Comparison of ENCODE assay signal across 23 mouse cellular contexts in genomic region chr9:47575764-47576163, GRCm38 (mm10). TPM values are rescaled to one million over a fixed set of nuclear protein-coding genes. Genes with fewer than 3 reads are reported as not detected.
A peak's percentile ranks its signal among the peaks of the same experiment; 100 is the strongest.
DNase-seq lines count a peak whose midpoint lies in the region; ATAC-seq and TF ChIP-seq lines count a peak whose summit lies in the region.
"Had no signal": no experiment of that assay in that cellular context is flagged by ENCODE, and none has a peak within 500 bp of the region (broad histone marks: within the 10 kb centered on the region; RNA-seq: fewer than 3 reads in every experiment).

No protein-coding gene starts in this region.

- 30% methylated on average over 11 of the region's 11 CpGs for WGBS in forebrain, embryonic 12.5 days
- WGBS in forebrain, postnatal 0 days = 21% methylated on average over 11 of the region's 11 CpGs
- 82% methylated on average over 11 of the region's 11 CpGs for WGBS in limb, embryonic 10.5 days

- no peak for TF ChIP-seq CTCF in forebrain, postnatal 0 days (IDR thresholded peaks at IDR 0.05; ENCODE audit: low read depth)

- H3K4me1 ChIP-seq in forebrain, embryonic 12.5 days = peaks cover 18% of the 10 kb centered on the region
- peaks cover 4% of the 10 kb centered on the region; the same call in 1 of the 2 replicates for H3K4me1 ChIP-seq in forebrain, postnatal 0 days (ENCODE audit: insufficient read depth)
- peaks cover 34% of the 10 kb centered on the region for H3K4me1 ChIP-seq in limb, embryonic 10.5 days

- no peak overlapping the region for H3K4me2 ChIP-seq in forebrain, embryonic 12.5 days
- no peak overlapping the region for H3K4me2 ChIP-seq in forebrain, postnatal 0 days (ENCODE audit: low read depth)
- H3K4me2 ChIP-seq: embryonic facial prominence, embryonic 13.5 days; heart, embryonic 13.5 days; hindbrain, embryonic 14.5 days had no signal

- H3K27me3 ChIP-seq in forebrain, embryonic 12.5 days = no peaks in the 10 kb centered on the region
- H3K27me3 ChIP-seq in forebrain, postnatal 0 days (ENCODE audit: insufficient read depth, low read length) = no peaks in the 10 kb centered on the region
- H3K27me3 ChIP-seq in limb, embryonic 10.5 days (ENCODE audit: low read depth, poor library complexity, severe bottlenecking) = peaks cover 5% of the 10 kb centered on the region; the same call in 1 of the 2 replicates
- H3K27me3 ChIP-seq: CH12.LX had no signal

- 0 out of 2 replicates have a peak, but pooled peaks have one; percentile 36 for ATAC-seq in forebrain, embryonic 12.5 days (ENCODE audit: low FRiP score)
- no peak for ATAC-seq in forebrain, postnatal 0 days
- ATAC-seq: hindbrain, postnatal 0 days; inflammation-experienced regulatory T-cells, adult 6 months had no signal

- H3K9me3 ChIP-seq in forebrain, embryonic 12.5 days = no peaks in the 10 kb centered on the region
- no peaks in the 10 kb centered on the region for H3K9me3 ChIP-seq in forebrain, postnatal 0 days (ENCODE audit: low read length)
- H3K9me3 ChIP-seq in limb, embryonic 10.5 days (replicated peaks) = no peaks in the 10 kb centered on the region
- H3K9me3 ChIP-seq: embryonic facial prominence, embryonic 10.5 days; embryonic facial prominence, embryonic 13.5 days; heart, embryonic 10.5 days; heart, embryonic 13.5 days had no signal

- DNase-seq in forebrain, postnatal 0 days = no peak
- DNase-seq in heart, adult 11 months = peak; percentile 43
- DNase-seq in heart, adult 9 months (ENCODE audit: low spot score in 2 of 2) = no peak
- peak; percentile 72 for DNase-seq in Muller cell, postnatal 12 days (ENCODE audit: inconsistent ontology term)
- no peak for DNase-seq in limb, embryonic 10.5 days (ENCODE audit: low spot score)
- DNase-seq: adrenal gland, adult 2 months; adrenal gland, postnatal 14 days; B cell, adult 2 months; gastrocnemius, adult 2 months; gastrocnemius, postnatal 14 days; heart, adult 18-20 months; kidney, adult 18-20 months had no signal

- no peak overlapping the region for H3K4me3 ChIP-seq in forebrain, embryonic 12.5 days (replicated peaks)
- no peak overlapping the region for H3K4me3 ChIP-seq in forebrain, postnatal 0 days (ENCODE audit: low read depth, low read length)
- H3K4me3 ChIP-seq in limb, embryonic 10.5 days = no peak overlapping the region
- H3K4me3 ChIP-seq: embryonic facial prominence, embryonic 10.5 days; embryonic facial prominence, embryonic 13.5 days; erythroblast, embryonic 14.5 days; gastrocnemius, adult 2 months; heart, embryonic 10.5 days; heart, embryonic 13.5 days had no signal

- no peak overlapping the region for H3K9ac ChIP-seq in forebrain, embryonic 12.5 days
- no peak overlapping the region for H3K9ac ChIP-seq in forebrain, postnatal 0 days
- H3K9ac ChIP-seq: embryonic facial prominence, embryonic 13.5 days; heart, embryonic 13.5 days; hindbrain, embryonic 14.5 days had no signal

- no peaks in the 10 kb centered on the region for H3K36me3 ChIP-seq in forebrain, embryonic 12.5 days (replicated peaks)
- no peaks in the 10 kb centered on the region for H3K36me3 ChIP-seq in forebrain, postnatal 0 days (ENCODE audit: insufficient read depth)
- H3K36me3 ChIP-seq in limb, embryonic 10.5 days = no peaks in the 10 kb centered on the region
- H3K36me3 ChIP-seq: embryonic facial prominence, embryonic 13.5 days; G1E; heart, embryonic 10.5 days; heart, embryonic 13.5 days had no signal

- H3K27ac ChIP-seq in forebrain, embryonic 12.5 days = 0 out of 2 replicates have a peak overlapping the region, but pooled peaks have one; percentile 31
- H3K27ac ChIP-seq in forebrain, postnatal 0 days (ENCODE audit: low read depth, low read length) = no peak overlapping the region
- H3K27ac ChIP-seq in limb, embryonic 10.5 days = no peak overlapping the region
- H3K27ac ChIP-seq: embryonic facial prominence, embryonic 10.5 days; embryonic facial prominence, embryonic 13.5 days; gastrocnemius, adult 2 months; heart, embryonic 10.5 days; heart, embryonic 13.5 days; hindbrain, embryonic 14.5 days; hindbrain, postnatal 0 days had no signal

RNA-seq across cellular contexts. Expression of gene Cadm1, which starts 45.8 kb away (rescaled TPM):
- polyA plus RNA-seq in forebrain, embryonic 12.5 days (2016; fragmentation: Nextera tagmentation; extraction: Ambion mirVana) = 99.8 and 117 TPM in 2 replicates
- total RNA-seq in forebrain, postnatal 0 days (2014; rRNA removed) = 223 and 289 TPM in 2 replicates
- polyA plus RNA-seq in forebrain, postnatal 0 days (2015; fragmentation: Nextera tagmentation; extraction: Ambion mirVana) = 272 and 381 TPM in 2 replicates
- polyA plus RNA-seq in limb, embryonic 10.5 days (2016; fragmentation: Nextera tagmentation; extraction: Ambion mirVana) = 49.1 and 51.3 TPM in 2 replicates
- total RNA-seq: CH12.LX had no signal
- polyA plus RNA-seq: G1E had no signal

Comparison
In these comparisons a context has a peak if more than half of its experiments do, and no peak if none do; other contexts are left out.
1. DNase-seq: peak in heart, adult 11 months (single experiment) and Muller cell, postnatal 12 days (single experiment); none in forebrain, postnatal 0 days (single experiment), heart, adult 9 months (0 of 2) and limb, embryonic 10.5 days (single experiment).